Mouse (Mus musculus) forelimb bud, embryonic 11.5 days (tissue): ENCODE measurements at regions not wholly inside any gene's neighbourhood (a gene's known extent, or its start where the extent isn't known, plus 50 kb on each side); places are given as distances from the start of the nearest gene placed in this dataset.

Experiments used
- DNase-seq: peaks from one replicate; pipeline ENCODE4 v3.0.0-alpha.2; 2012; ENCODE audit warnings: low read depth, low spot score

GRCm38 (mm10) chr2:45878656-45879055, 761.5 kb upstream of the Zeb2 start:
- no peak for DNase-seq

GRCm38 (mm10) chr2:45859901-45860331, 742.7 kb upstream of the Zeb2 start:
- DNase-seq = no peak

GRCm38 (mm10) chr2:45859445-45859844, 742.2 kb upstream of the Zeb2 start:
- DNase-seq = no peak

GRCm38 (mm10) chr2:45850018-45850605, 732.9 kb upstream of the Zeb2 start:
- DNase-seq = no peak

GRCm38 (mm10) chr2:45840389-45840788, 723.2 kb upstream of the Zeb2 start:
- no peak for DNase-seq

- no peak for DNase-seq
These were observed 719.5 kb upstream of the Zeb2 start for GRCm38 (mm10) chr2:45836546-45837221.

- no peak for DNase-seq
These were observed 700.9 kb upstream of the Zeb2 start for GRCm38 (mm10) chr2:45817945-45818719.

- DNase-seq = no peak
These were observed 697.5 kb upstream of the Zeb2 start for GRCm38 (mm10) chr2:45814741-45815140.

GRCm38 (mm10) chr2:45805329-45805728, 688.1 kb upstream of the Zeb2 start:
- DNase-seq = no peak

GRCm38 (mm10) chr2:45800131-45800530, 682.9 kb upstream of the Zeb2 start:
- DNase-seq = no peak

GRCm38 (mm10) chr2:45793561-45793960, 676.4 kb upstream of the Zeb2 start:
- no peak for DNase-seq

- DNase-seq = no peak
These were observed 672.5 kb upstream of the Zeb2 start for GRCm38 (mm10) chr2:45789739-45790138.

- DNase-seq = no peak
These were observed 670.7 kb upstream of the Zeb2 start for GRCm38 (mm10) chr2:45787732-45788390.

- DNase-seq = no peak
These were observed 669.6 kb upstream of the Zeb2 start for GRCm38 (mm10) chr2:45786787-45787186.

- no peak for DNase-seq
These were observed 668.5 kb upstream of the Zeb2 start for GRCm38 (mm10) chr2:45785684-45786083.

- no peak for DNase-seq
These were observed 666.6 kb upstream of the Zeb2 start for GRCm38 (mm10) chr2:45783634-45784412.

- no peak for DNase-seq
These were observed 660.3 kb upstream of the Zeb2 start for GRCm38 (mm10) chr2:45777466-45777865.

GRCm38 (mm10) chr2:45776485-45777135, 659.4 kb upstream of the Zeb2 start:
- peak; percentile 48 for DNase-seq

GRCm38 (mm10) chr2:45775691-45776090, 658.5 kb upstream of the Zeb2 start:
- DNase-seq = no peak

GRCm38 (mm10) chr2:45774416-45774815, 657.2 kb upstream of the Zeb2 start:
- DNase-seq = no peak

- no peak for DNase-seq
These were observed 640.0 kb upstream of the Zeb2 start for GRCm38 (mm10) chr2:45757176-45757575.
